8 mouse cellular contexts compared by ENCODE assay signal in genomic region chr16:75675871-75676270, GRCm38 (mm10).
DNase-seq lines count a peak whose midpoint lies in the region; ATAC-seq and TF ChIP-seq lines count a peak whose summit lies in the region.

No protein-coding gene starts in this region.

- H3K36me3 ChIP-seq in liver, adult 2 months (ENCODE audit: control insufficient read depth, insufficient read depth, low read length), result no peaks in the 10 kb centered on the region
- no peaks in the 10 kb centered on the region for H3K36me3 ChIP-seq in hindbrain, embryonic 14.5 days (replicated peaks; ENCODE audit: control insufficient read depth, insufficient read depth)
- H3K36me3 ChIP-seq in stomach, embryonic 14.5 days (ENCODE audit: control insufficient read depth, insufficient read depth, low read length), result no peaks in the 10 kb centered on the region

- TF ChIP-seq CTCF in liver, adult 2 months (IDR thresholded peaks at IDR 0.05; ENCODE audit: low read depth, low read length), result no peak

- TF ChIP-seq POLR2A in liver, adult 2 months (IDR thresholded peaks at IDR 0.05; ENCODE audit: extremely low read depth, insufficient read depth, low read length), result no peak

- H3K4me3 ChIP-seq in liver, adult 2 months (ENCODE audit: insufficient read depth, low read depth, low read length), result no peak overlapping the region
- no peak overlapping the region for H3K4me3 ChIP-seq in hindbrain, embryonic 14.5 days (replicated peaks; ENCODE audit: low read length)
- H3K4me3 ChIP-seq in stomach, embryonic 14.5 days (ENCODE audit: low read depth, low read length), result no peak overlapping the region

- no peak for ATAC-seq in hindbrain, embryonic 14.5 days (ENCODE audit: low FRiP score)
- ATAC-seq in stomach, embryonic 14.5 days (ENCODE audit: insufficient number of reproducible peaks, insufficient read depth, low FRiP score, low read depth), result 0 out of 2 replicates have a peak, but pooled peaks have one; percentile 42

- no peaks in the 10 kb centered on the region for H3K79me2 ChIP-seq in liver, adult 2 months (ENCODE audit: control insufficient read depth, insufficient read depth, low read length)

- no peak overlapping the region for H3K27ac ChIP-seq in liver, adult 2 months (replicated peaks; ENCODE audit: insufficient read depth, low read depth, low read length)
- no peak overlapping the region for H3K27ac ChIP-seq in hindbrain, embryonic 14.5 days
- no peak overlapping the region for H3K27ac ChIP-seq in stomach, embryonic 14.5 days (ENCODE audit: low read length)

- H3K27me3 ChIP-seq in liver, adult 2 months (ENCODE audit: control insufficient read depth, insufficient read depth, low read length), result no peaks in the 10 kb centered on the region
- no peaks in the 10 kb centered on the region for H3K27me3 ChIP-seq in hindbrain, embryonic 14.5 days (ENCODE audit: control insufficient read depth, insufficient read depth, low read length)
- no peaks in the 10 kb centered on the region for H3K27me3 ChIP-seq in stomach, embryonic 14.5 days (ENCODE audit: control insufficient read depth, insufficient read depth, low read length)

- WGBS in liver, adult 2 months, result 51% methylated on average over 2 of the region's 2 CpGs
- WGBS in hindbrain, embryonic 14.5 days, result 56% methylated on average over 2 of the region's 2 CpGs
- WGBS in stomach, embryonic 14.5 days, result 57% methylated on average over 2 of the region's 2 CpGs

- no peak overlapping the region for H3K4me2 ChIP-seq in hindbrain, embryonic 14.5 days (replicated peaks)
- no peak overlapping the region for H3K4me2 ChIP-seq in stomach, embryonic 14.5 days (replicated peaks; ENCODE audit: low read depth, low read length)

- no peaks in the 10 kb centered on the region for H3K4me1 ChIP-seq in liver, adult 2 months (ENCODE audit: control insufficient read depth, insufficient read depth, low read length)
- H3K4me1 ChIP-seq in hindbrain, embryonic 14.5 days (replicated peaks; ENCODE audit: control insufficient read depth, insufficient read depth, low read length), result no peaks in the 10 kb centered on the region
- H3K4me1 ChIP-seq in stomach, embryonic 14.5 days (ENCODE audit: control insufficient read depth, insufficient read depth, low read length), result no peaks in the 10 kb centered on the region

- no peaks in the 10 kb centered on the region for H3K9me3 ChIP-seq in hindbrain, embryonic 14.5 days (ENCODE audit: control insufficient read depth, low read length)
- no peaks in the 10 kb centered on the region for H3K9me3 ChIP-seq in stomach, embryonic 14.5 days (ENCODE audit: control insufficient read depth, low read depth, low read length)

- peak; percentile 5 for DNase-seq in adrenal gland, adult 2 months
- no peak for DNase-seq in adrenal gland, postnatal 25 days
- peak; percentile 34 for DNase-seq in liver, adult 2 months (ENCODE audit: extremely low read depth, low read depth, low spot score)
- DNase-seq in liver, result no peak
- DNase-seq in brain, embryonic 18.5 days (ENCODE audit: low read depth, low spot score), result peak; percentile 42
- peak; percentile 82 for DNase-seq in hindbrain, embryonic 14.5 days (ENCODE audit: low spot score)
- DNase-seq in lung, postnatal 14 days, result peak; percentile 32

- H3K9ac ChIP-seq in liver, adult 2 months (ENCODE audit: low read depth, low read length), result no peak overlapping the region
- no peak overlapping the region for H3K9ac ChIP-seq in hindbrain, embryonic 14.5 days
- H3K9ac ChIP-seq in stomach, embryonic 14.5 days (replicated peaks; ENCODE audit: low read depth, low read length), result no peak overlapping the region

Comparison
In these comparisons a context has a peak if more than half of its experiments do, and no peak if none do; other contexts are left out.
1. DNase-seq: peak in adrenal gland, adult 2 months (single experiment), liver, adult 2 months (single experiment), brain, embryonic 18.5 days (single experiment), hindbrain, embryonic 14.5 days (single experiment) and lung, postnatal 14 days (single experiment); none in adrenal gland, postnatal 25 days (single experiment) and liver (single experiment).